Mouse (Mus musculus): Measurements from ENCODE around the gene Ppp4r1.

DNA sequence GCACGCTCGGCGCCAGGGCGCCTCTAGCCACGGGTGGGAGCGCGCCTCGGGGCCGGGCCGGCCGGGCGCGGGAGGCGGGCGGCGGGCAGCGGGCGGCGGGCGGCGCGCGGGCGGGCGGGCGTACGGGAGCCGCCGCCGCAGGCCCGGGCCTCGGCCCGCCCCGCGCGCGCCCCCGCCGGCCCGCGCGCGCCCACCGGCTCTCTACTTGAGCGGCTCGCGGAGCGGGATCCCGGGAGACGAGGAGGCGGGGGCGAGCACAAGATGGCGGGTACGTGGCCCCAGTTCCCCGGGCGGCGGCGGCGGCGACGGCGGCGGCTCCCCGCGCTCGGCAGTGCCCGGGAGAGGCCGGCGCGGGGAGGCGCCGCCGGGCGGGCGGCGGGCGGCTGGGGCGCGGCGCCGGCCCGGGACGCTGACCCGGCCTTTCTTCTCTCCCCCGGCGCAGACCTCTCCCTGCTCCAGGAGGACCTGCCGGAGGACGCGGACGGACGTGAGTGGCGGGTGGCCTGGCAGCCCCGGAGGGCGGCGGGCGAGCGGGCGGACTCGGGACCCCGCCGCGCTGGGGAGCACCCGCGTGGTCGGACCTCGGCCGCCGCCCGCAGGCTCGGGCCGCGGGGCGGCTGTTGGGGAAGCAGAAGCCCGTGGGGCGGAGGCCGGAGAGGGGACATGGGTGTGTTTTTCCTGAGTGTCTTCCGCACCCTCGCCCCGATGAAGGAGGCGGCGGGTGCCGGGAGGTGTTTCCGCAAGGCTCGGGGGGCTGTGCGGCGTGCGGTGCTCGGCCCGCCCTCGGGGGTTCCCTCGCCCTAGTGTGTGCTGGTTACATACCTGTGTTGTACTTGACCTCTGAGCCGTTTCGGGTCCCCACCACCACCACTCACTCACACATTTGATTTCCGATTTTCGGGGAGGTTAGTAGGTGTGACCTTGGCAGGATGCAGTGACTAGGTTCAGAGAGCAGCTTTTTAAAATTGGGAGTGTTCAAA, 1.1 kb downstream of the Ppp4r1 start:
- TF ChIP-seq POLR2A (IDR thresholded peaks at IDR 0.05; ENCODE audit: borderline replicate concordance, extremely low read depth, insufficient read depth, insufficient read length, poor library complexity, severe bottlenecking) = no peak
- no peak for TF ChIP-seq CTCF (IDR thresholded peaks at IDR 0.05; ENCODE audit: borderline replicate concordance, extremely low read depth, insufficient read depth, insufficient read length)

All from brain, embryonic 14.5 days (tissue).